Mouse (Mus musculus) heart, embryonic 15.5 days (tissue): Measurements from ENCODE around the gene Inpp4b. TPM values are rescaled to one million over a fixed set of nuclear protein-coding genes. Genes with fewer than 3 reads are reported as not detected.

Experiments used
- ATAC-seq: fragments of 200-750 bp; cut with Nextera tagmentation; replicated peaks from 2 replicates; pipeline ENCODE4 v1.8.0; 2017; ENCODE audit warnings: low read depth, moderate TSS enrichment; ENCODE audit not compliant: insufficient number of reproducible peaks, insufficient read depth, low FRiP score
- H3K27ac ChIP-seq: fragments of 300-500 bp; sonication (generic); 2 replicates; pipeline ENCODE4 v1.5.1; 2015; ENCODE audit warnings: mild to moderate bottlenecking, inconsistent platforms
- H3K27me3 ChIP-seq: fragments of 300-500 bp; sonication (generic); 2 replicates; pipeline ENCODE4 v1.6.1; 2015; ENCODE audit warnings: inconsistent platforms
- H3K36me3 ChIP-seq: fragments of 300-500 bp; sonication (generic); 2 replicates; pipeline ENCODE4 v1.6.1; 2015; ENCODE audit warnings: mild to moderate bottlenecking, inconsistent platforms
- H3K4me1 ChIP-seq: fragments of 300-500 bp; sonication (generic); replicated peaks from 2 replicates; pipeline ENCODE4 v1.6.1; 2015; ENCODE audit warnings: inconsistent platforms
- H3K4me2 ChIP-seq: fragments of 300-500 bp; sonication (generic); 2 replicates; pipeline ENCODE4 v1.6.1; 2015; ENCODE audit warnings: inconsistent platforms, mild to moderate bottlenecking, moderate library complexity
- H3K4me3 ChIP-seq: fragments of 300-500 bp; sonication (generic); 2 replicates; pipeline ENCODE4 v1.5.1; 2015; ENCODE audit warnings: mild to moderate bottlenecking, inconsistent platforms
- H3K9ac ChIP-seq: fragments of 300-500 bp; sonication (generic); 2 replicates; pipeline ENCODE4 v1.6.1; 2015; ENCODE audit warnings: mild to moderate bottlenecking, inconsistent platforms
- H3K9me3 ChIP-seq: fragments of 300-500 bp; sonication (generic); replicated peaks from 2 replicates; pipeline ENCODE4 v1.6.1; 2016; ENCODE audit warnings: inconsistent platforms
- WGBS: fragments of 180-500 bp; shearing (Covaris S2); methylation state at CpG from one replicate; pipeline ENCODE4 v1.1.7; 2015; ENCODE audit warnings: mixed read lengths; 5-methylcytosine and 5-hydroxymethylcytosine counted together
- polyA plus RNA-seq: library from polyadenylated mRNA; unstranded; fragments of >200 nt; fragmentation: Nextera tagmentation; extraction: Ambion mirVana; gene quantifications from 2 replicates; pipeline ENCODE4 v1.2.1, GENCODE M21; 2015

Gene Inpp4b
- polyA plus RNA-seq, 1 experiment from 2014 or later, result 11.4 TPM

DNA sequence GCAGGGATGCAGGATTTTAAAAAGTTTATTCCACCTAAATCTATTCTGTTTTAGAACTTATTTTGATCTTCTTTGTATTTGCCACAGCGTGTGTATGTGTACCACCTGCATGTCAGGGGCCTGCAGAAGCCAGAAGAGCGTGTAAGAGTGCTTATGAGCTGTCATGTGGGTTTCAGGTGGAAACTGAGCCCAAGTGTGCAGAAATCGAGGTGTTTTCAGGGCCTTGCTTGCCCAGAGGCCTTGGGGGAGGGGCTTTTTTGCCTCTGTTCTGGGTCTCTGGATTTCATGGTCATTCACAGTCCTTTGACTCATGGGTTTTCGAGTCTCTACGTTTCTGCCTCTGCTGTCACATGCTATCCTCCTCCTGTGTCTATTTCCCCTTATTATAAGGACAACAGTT is 28.3 kb downstream of the Inpp4b start:
- H3K27ac ChIP-seq, result no peak overlapping the region
- no peaks in the 10 kb centered on the region for H3K27me3 ChIP-seq
- no peak overlapping the region for H3K9ac ChIP-seq
- WGBS, result 67% methylated on average over 5 of the region's 5 CpGs
- no peaks in the 10 kb centered on the region for H3K9me3 ChIP-seq
- no peak overlapping the region for H3K4me2 ChIP-seq
- ATAC-seq, result no peak
- no peaks in the 10 kb centered on the region for H3K36me3 ChIP-seq
- H3K4me3 ChIP-seq, result no peak overlapping the region
- H3K4me1 ChIP-seq, result no peaks in the 10 kb centered on the region

DNA sequence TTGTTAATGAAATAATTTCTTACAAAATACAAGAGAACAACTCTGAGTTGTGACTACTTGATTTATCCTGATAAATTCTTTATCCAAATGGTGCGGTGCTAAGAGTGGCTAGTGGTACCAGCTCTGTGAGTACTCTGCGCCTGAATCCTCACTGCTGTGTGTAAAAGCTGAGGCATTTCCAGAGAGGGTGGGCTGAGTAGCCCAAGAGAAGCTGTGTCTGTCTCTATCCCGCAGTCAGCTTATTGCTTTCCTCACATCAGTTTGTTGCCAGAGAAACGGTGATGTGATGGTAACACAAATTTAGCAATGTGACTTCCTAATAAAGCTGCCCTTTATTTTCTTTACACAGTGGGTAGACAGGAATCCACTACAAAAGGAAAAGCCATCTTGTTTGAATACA is 29.5 kb downstream of the Inpp4b start:
- Histone ChIP-seq H3K4me2 (no peak overlapping the region), H3K36me3 (no peaks in the 10 kb centered on the region), H3K9me3 (no peaks in the 10 kb centered on the region), H3K27me3 (no peaks in the 10 kb centered on the region), H3K4me1 (no peaks in the 10 kb centered on the region), H3K27ac (no peak overlapping the region), H3K4me3 (no peak overlapping the region), H3K9ac (no peak overlapping the region)
- ATAC-seq, result no peak
- 70% methylated on average over 4 of the region's 4 CpGs for WGBS

DNA sequence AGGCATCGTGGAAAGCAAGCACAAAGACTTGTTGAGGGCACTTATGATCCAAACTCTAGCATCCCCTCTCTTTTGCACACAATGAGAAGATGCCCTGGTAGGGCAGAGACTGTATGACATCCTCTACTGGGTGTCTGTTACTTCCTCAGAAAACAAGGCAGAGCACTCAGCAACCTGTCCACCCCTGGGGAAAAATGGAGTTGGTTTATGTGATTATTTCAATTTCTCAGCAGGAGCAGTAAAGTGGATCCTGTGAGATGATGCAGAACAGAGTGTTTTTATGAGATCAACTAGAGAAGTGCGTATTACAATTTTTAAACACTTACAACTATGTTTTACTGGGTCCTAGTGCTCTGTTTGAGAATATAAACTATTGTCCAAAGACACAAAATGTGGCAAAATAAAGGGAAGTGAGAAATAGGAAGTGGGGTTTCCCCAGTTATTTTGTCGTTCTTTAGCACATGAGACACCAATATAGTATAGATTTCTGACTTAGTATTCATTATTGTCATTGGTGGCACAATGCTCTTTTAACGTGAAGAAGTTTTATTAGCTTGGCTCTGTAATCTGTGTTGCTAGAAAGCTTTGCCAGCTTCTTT is 32.6 kb downstream of the Inpp4b start:
- H3K27ac ChIP-seq, result no peak overlapping the region
- no peak overlapping the region for H3K4me2 ChIP-seq
- 78% methylated on average over 4 of the region's 4 CpGs for WGBS
- no peak for ATAC-seq
- H3K9me3 ChIP-seq, result no peaks in the 10 kb centered on the region
- no peaks in the 10 kb centered on the region for H3K36me3 ChIP-seq
- no peak overlapping the region for H3K4me3 ChIP-seq
- no peaks in the 10 kb centered on the region for H3K27me3 ChIP-seq
- no peaks in the 10 kb centered on the region for H3K4me1 ChIP-seq
- no peak overlapping the region for H3K9ac ChIP-seq

DNA sequence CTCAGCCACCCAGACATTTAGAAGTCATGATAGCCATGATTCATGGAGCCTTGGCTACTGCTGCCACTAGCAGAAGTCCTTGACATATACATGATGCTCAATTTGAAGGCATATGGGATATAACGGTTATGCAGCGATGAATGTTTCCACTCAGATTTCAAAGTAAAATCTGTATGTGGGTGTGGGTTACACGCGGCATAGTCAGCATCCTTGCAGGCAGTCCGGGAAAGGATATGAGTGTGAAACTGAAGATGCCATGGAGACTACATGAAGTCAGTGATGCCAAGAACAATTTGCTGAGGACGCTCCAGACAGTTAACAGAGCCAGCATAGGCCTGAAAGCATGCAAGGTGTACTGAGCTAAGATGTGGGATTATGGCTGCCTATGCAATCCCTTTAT is 46.6 kb downstream of the Inpp4b start:
- Histone ChIP-seq H3K4me3 (no peak overlapping the region), H3K27me3 (no peaks in the 10 kb centered on the region), H3K36me3 (no peaks in the 10 kb centered on the region), H3K9ac (no peak overlapping the region), H3K4me2 (no peak overlapping the region), H3K9me3 (no peaks in the 10 kb centered on the region), H3K4me1 (no peaks in the 10 kb centered on the region), H3K27ac (no peak overlapping the region)
- WGBS, result 82% methylated on average over 6 of the region's 6 CpGs
- no peak for ATAC-seq

DNA sequence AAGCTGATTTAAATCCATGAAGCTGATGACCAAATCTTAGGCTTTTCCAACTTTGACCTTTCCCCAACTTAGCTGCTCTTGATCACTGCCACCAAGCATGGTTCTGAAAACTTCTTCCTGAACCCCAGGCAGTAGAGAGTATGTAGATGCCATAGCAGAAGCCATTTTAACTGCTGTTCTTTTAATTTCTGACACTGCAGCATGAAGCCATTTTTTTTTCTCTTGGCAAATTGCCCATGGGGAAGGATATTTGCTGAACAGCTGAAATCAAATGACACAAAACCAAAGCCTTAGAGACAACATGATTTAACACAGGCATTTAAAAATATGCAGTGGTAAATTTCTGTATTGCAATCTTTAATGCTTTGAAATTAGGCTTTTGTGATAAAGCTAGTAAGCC is 56.7 kb downstream of the Inpp4b start:
- Histone ChIP-seq H3K27ac (no peak overlapping the region), H3K36me3 (no peaks in the 10 kb centered on the region), H3K4me1 (no peaks in the 10 kb centered on the region), H3K9ac (no peak overlapping the region), H3K9me3 (no peaks in the 10 kb centered on the region), H3K4me2 (no peak overlapping the region), H3K27me3 (no peaks in the 10 kb centered on the region), H3K4me3 (no peak overlapping the region)
- no peak for ATAC-seq

DNA sequence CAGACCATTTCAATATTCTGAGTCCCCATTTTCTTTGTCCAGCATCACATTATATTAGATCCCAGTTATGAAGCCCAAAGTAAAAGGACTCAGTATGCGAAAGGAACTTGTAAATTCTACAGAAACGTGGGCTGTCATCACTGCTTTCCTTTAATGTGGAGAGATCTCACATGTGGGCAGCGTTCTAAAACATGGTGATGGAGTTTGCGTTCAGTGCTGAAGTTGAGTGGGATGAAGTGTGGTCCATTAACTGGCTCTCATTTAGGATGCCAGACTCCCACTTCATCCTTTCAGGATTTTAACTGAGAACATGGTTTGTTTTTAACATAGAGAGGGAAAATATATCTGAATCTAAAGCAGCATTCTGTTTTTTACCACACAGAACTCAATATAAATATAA is 57.1 kb downstream of the Inpp4b start:
- Histone ChIP-seq H3K4me3 (no peak overlapping the region), H3K9me3 (no peaks in the 10 kb centered on the region), H3K27me3 (no peaks in the 10 kb centered on the region), H3K36me3 (no peaks in the 10 kb centered on the region), H3K4me2 (no peak overlapping the region), H3K4me1 (no peaks in the 10 kb centered on the region), H3K27ac (no peak overlapping the region), H3K9ac (no peak overlapping the region)
- whole genome bisulfite sequencing, result 74% methylated on average over 4 of the region's 4 CpGs
- no peak for ATAC-seq

DNA sequence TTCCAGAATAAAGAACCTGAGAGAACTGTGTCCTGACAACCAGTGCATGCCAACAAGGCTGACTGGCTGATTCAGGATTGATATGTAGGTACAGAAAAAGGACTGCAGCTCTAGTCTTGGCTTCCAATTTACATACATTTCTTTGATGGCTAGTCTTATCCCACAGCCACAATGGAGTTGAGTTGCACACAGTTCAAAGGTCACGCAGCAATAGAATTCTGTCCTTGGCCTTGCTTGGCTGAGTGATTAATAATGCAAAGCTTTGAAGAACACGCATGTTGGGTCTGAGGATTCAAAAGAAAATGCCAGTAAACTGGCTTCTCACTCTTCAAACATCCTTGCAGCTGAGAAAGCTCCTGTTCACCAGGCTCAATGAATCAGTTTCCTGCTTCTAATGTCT is 70.4 kb downstream of the Inpp4b start:
- Histone ChIP-seq H3K9ac (no peak overlapping the region), H3K4me3 (no peak overlapping the region), H3K4me1 (no peaks in the 10 kb centered on the region), H3K4me2 (no peak overlapping the region), H3K9me3 (no peaks in the 10 kb centered on the region), H3K27me3 (no peaks in the 10 kb centered on the region), H3K36me3 (no peaks in the 10 kb centered on the region), H3K27ac (no peak overlapping the region)
- WGBS, result 79% methylated on average over 2 of the region's 2 CpGs
- ATAC-seq, result no peak

DNA sequence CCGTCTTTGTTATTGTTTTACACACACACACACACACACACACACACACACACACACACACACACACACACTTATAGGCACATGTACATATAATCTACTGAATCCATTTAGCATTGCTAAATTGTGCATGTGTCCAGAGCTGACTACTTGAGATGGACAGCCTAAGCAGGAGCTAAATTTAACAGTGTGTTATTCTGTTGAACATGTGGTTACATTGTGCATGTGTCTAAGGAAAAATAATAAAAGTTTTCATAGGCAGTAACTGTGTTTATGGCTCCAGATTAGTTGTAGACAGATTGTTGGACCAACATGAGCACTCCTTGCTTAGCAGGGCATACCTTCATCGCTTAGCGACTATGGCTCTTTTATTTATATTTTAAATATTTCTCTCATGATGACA is 101.6 kb downstream of the Inpp4b start:
- Histone ChIP-seq H3K4me2 (no peak overlapping the region), H3K27ac (no peak overlapping the region), H3K27me3 (no peaks in the 10 kb centered on the region), H3K4me3 (no peak overlapping the region), H3K4me1 (no peaks in the 10 kb centered on the region), H3K9ac (no peak overlapping the region), H3K36me3 (no peaks in the 10 kb centered on the region), H3K9me3 (no peaks in the 10 kb centered on the region)
- 69% methylated on average over 3 of the region's 3 CpGs for WGBS
- ATAC-seq, result no peak

DNA sequence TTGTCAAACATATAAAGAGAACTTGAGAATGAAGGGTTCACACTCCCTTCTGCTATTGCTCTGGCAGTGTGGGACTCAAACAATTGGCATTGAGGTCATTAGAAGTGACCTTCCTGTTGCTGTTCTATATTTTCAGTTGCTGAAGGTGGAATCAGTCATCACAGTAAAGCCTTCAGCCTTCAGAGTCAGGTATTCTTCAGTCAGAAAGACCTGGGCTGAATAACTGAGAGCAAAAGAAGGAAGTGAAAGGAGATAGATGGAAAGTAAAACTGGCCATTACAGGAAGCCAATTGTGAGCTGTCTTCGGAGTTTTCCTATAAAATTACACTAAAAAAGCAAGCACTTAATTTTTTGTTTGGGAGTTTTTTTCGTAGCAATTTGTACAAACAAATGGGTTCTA is 107.4 kb downstream of the Inpp4b start:
- no peak overlapping the region for H3K27ac ChIP-seq
- no peak for ATAC-seq
- no peaks in the 10 kb centered on the region for H3K36me3 ChIP-seq
- no peaks in the 10 kb centered on the region for H3K27me3 ChIP-seq
- H3K9ac ChIP-seq, result no peak overlapping the region
- H3K4me3 ChIP-seq, result no peak overlapping the region
- H3K9me3 ChIP-seq, result no peaks in the 10 kb centered on the region
- H3K4me1 ChIP-seq, result no peaks in the 10 kb centered on the region
- WGBS, result 65% methylated on average over 2 of the region's 2 CpGs
- no peak overlapping the region for H3K4me2 ChIP-seq

DNA sequence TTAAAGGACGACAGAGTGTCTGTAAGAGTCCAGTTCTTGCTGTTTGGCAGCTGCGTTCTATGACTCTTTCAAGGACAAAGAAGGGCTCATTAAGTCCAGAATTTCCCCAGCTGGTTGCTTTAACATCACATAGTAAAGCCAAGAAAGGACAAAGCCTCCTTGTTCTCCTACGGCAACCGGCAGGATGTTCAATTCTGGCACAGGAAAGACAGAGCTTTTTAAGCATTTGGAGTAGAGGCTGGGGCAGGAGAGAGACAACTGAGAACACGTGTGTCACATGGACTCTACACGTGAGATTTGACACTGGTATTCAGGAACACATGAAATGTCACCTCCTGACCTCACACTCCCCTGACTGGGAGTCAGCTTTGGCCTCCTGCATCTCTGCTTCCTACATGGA is 109.7 kb downstream of the Inpp4b start:
- H3K27ac ChIP-seq, result no peak overlapping the region
- no peaks in the 10 kb centered on the region for H3K9me3 ChIP-seq
- H3K27me3 ChIP-seq, result no peaks in the 10 kb centered on the region
- 55% methylated on average over 6 of the region's 6 CpGs for WGBS
- H3K4me2 ChIP-seq, result no peak overlapping the region
- no peak overlapping the region for H3K9ac ChIP-seq
- no peaks in the 10 kb centered on the region for H3K4me1 ChIP-seq
- ATAC-seq, result no peak
- no peak overlapping the region for H3K4me3 ChIP-seq
- H3K36me3 ChIP-seq, result no peaks in the 10 kb centered on the region

DNA sequence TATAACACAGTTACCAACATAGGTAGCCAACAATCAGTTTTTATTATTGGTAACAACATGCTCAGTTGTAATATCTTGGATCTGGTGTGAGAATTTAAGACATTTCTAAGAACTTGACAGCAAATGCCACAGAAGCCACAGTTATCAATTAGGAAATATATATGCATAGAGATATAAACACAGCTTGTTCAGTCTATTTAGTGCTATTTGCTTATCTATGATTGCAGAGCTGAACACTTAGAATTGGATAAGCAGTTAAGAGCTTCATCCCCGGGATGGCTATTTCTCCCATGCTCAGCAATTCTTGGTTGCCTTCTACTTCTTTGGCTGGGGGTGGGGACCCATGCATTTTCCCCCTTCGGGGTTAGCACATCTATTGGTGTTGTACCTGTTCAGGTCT is 112.5 kb downstream of the Inpp4b start:
- no peak for ATAC-seq

DNA sequence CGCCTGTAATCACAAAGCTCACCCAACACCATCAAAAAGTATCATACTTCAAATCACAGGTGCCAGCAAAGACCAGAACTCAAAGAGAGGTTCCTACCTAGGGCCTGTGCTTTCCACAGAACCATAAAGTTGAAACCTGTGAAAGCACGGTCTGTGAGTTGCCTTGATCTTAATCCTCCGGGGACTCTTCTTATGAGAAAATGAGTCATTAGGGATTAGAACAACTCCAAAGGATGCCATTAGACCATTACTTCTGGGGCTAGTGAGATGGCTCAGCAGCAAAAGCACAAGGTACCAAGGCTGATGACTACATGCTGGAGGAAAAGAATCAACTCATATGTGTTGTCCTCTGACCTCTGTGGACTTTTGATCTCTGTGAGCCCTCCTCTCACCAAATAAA is 121.4 kb downstream of the Inpp4b start:
- Histone ChIP-seq H3K27me3 (no peaks in the 10 kb centered on the region), H3K4me3 (no peak overlapping the region), H3K9ac (no peak overlapping the region), H3K9me3 (no peaks in the 10 kb centered on the region), H3K36me3 (no peaks in the 10 kb centered on the region), H3K4me2 (no peak overlapping the region), H3K27ac (no peak overlapping the region), H3K4me1 (no peaks in the 10 kb centered on the region)
- 79% methylated on average over 3 of the region's 3 CpGs for WGBS
- ATAC-seq, result no peak

More for the DNA sequence above, 112.5 kb downstream of the Inpp4b start:
- no peak overlapping the region for H3K4me3 ChIP-seq
- no peaks in the 10 kb centered on the region for H3K27me3 ChIP-seq
- 56% methylated on average over 2 of the region's 2 CpGs for WGBS
- no peak overlapping the region for H3K27ac ChIP-seq
- no peaks in the 10 kb centered on the region for H3K9me3 ChIP-seq
- H3K36me3 ChIP-seq, result no peaks in the 10 kb centered on the region
- no peaks in the 10 kb centered on the region for H3K4me1 ChIP-seq
- H3K9ac ChIP-seq, result no peak overlapping the region
- H3K4me2 ChIP-seq, result no peak overlapping the region
